ENCODE assay signal across 29 mouse cellular contexts in the genomic region with DNA sequence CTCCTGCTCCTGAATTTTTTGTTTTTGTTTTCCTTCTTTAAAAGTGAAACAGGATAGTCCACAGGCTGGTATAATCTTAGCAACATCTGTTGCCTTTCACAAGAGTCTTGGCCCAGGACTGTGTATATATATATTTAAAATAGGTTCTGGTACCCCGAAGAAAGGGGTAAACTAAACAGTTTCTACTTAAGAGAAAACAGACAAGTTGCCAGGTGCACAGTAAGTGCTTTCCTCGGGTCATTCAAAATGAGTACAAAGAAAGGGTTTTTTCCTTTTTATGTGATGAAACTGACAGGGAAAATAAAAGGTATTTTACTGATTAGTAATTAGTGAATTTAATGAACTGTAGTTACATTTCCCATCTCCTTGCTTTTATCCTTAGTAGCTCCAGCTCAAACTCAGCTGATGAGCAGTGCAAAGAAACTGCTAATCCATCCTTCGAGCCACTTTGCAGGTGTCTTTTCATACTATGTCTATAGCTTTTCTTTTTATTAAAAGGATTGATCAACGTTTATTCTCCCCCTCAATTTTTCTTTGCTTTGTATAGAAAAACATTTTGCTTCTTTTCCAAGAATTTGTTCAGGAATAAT. TPM values are rescaled to one million over a fixed set of nuclear protein-coding genes. Genes with fewer than 3 reads are reported as not detected.
DNase-seq lines count a peak whose midpoint lies in the region; ATAC-seq and TF ChIP-seq lines count a peak whose summit lies in the region.
"Had no signal": no experiment of that assay in that cellular context is flagged by ENCODE, and none has a peak within 500 bp of the region (broad histone marks: within the 10 kb centered on the region; RNA-seq: fewer than 3 reads in every experiment).

No protein-coding gene starts in this region.

- H3K4me1 ChIP-seq in hindbrain, embryonic 11.5 days (replicated peaks; ENCODE audit: control insufficient read depth, insufficient read depth, low read length), result no peaks in the 10 kb centered on the region
- no peaks in the 10 kb centered on the region for H3K4me1 ChIP-seq in hindbrain, embryonic 13.5 days (replicated peaks)
- no peaks in the 10 kb centered on the region for H3K4me1 ChIP-seq in neural tube, embryonic 11.5 days (ENCODE audit: control insufficient read depth, insufficient read depth, low read length)
- H3K4me1 ChIP-seq in forebrain, embryonic 14.5 days (ENCODE audit: control insufficient read depth, insufficient read depth, low read length), result no peaks in the 10 kb centered on the region
- H3K4me1 ChIP-seq in lung, postnatal 0 days (ENCODE audit: insufficient read depth, low read depth, low read length), result no peaks in the 10 kb centered on the region
- H3K4me1 ChIP-seq: embryonic facial prominence, embryonic 13.5 days; limb, embryonic 15.5 days; liver, embryonic 13.5 days had no signal

- 61% methylated on average over 4 of the region's 4 CpGs for WGBS in hindbrain, embryonic 11.5 days
- 48% methylated on average over 4 of the region's 4 CpGs for WGBS in hindbrain, embryonic 13.5 days
- WGBS in neural tube, embryonic 11.5 days, result 58% methylated on average over 4 of the region's 4 CpGs
- WGBS in forebrain, embryonic 14.5 days, result 3% methylated on average over 4 of the region's 4 CpGs
- WGBS in lung, postnatal 0 days, result 47% methylated on average over 4 of the region's 4 CpGs

- H3K4me2 ChIP-seq in hindbrain, embryonic 11.5 days (replicated peaks; ENCODE audit: low read depth, low read length), result no peak overlapping the region
- no peak overlapping the region for H3K4me2 ChIP-seq in hindbrain, embryonic 13.5 days
- H3K4me2 ChIP-seq in neural tube, embryonic 11.5 days (ENCODE audit: low read depth), result no peak overlapping the region
- no peak overlapping the region for H3K4me2 ChIP-seq in forebrain, embryonic 14.5 days (ENCODE audit: low read length)
- H3K4me2 ChIP-seq in lung, postnatal 0 days (replicated peaks; ENCODE audit: low read depth, low read length), result no peak overlapping the region
- H3K4me2 ChIP-seq: embryonic facial prominence, embryonic 13.5 days; heart, embryonic 11.5 days; limb, embryonic 15.5 days; liver, embryonic 13.5 days had no signal

- H3K4me3 ChIP-seq in hindbrain, embryonic 11.5 days (ENCODE audit: low read depth, low read length), result no peak overlapping the region
- no peak overlapping the region for H3K4me3 ChIP-seq in hindbrain, embryonic 13.5 days
- H3K4me3 ChIP-seq in neural tube, embryonic 11.5 days (ENCODE audit: low read depth, low read length), result no peak overlapping the region
- no peak overlapping the region for H3K4me3 ChIP-seq in forebrain, embryonic 14.5 days (ENCODE audit: low read depth, low read length)
- no peak overlapping the region for H3K4me3 ChIP-seq in lung, postnatal 0 days (ENCODE audit: low read depth, low read length)
- H3K4me3 ChIP-seq: embryonic facial prominence, embryonic 13.5 days; erythroblast, embryonic 14.5 days; limb, embryonic 15.5 days; liver, embryonic 13.5 days had no signal

- no peak overlapping the region for H3K27ac ChIP-seq in hindbrain, embryonic 11.5 days (ENCODE audit: low read depth, low read length)
- H3K27ac ChIP-seq in hindbrain, embryonic 13.5 days, result no peak overlapping the region
- no peak overlapping the region for H3K27ac ChIP-seq in neural tube, embryonic 11.5 days (ENCODE audit: low read depth, low read length)
- 0 out of 2 replicates have a peak overlapping the region, but pooled peaks have one; percentile 23 for H3K27ac ChIP-seq in forebrain, embryonic 14.5 days (ENCODE audit: low read depth, low read length)
- H3K27ac ChIP-seq in lung, postnatal 0 days (ENCODE audit: low read length), result no peak overlapping the region
- H3K27ac ChIP-seq: embryonic facial prominence, embryonic 13.5 days; kidney, postnatal 0 days; limb, embryonic 15.5 days; liver, embryonic 13.5 days had no signal

- no peaks in the 10 kb centered on the region for H3K36me3 ChIP-seq in hindbrain, embryonic 11.5 days (ENCODE audit: control insufficient read depth, insufficient read depth, low read length)
- H3K36me3 ChIP-seq in hindbrain, embryonic 13.5 days, result no peaks in the 10 kb centered on the region
- no peaks in the 10 kb centered on the region for H3K36me3 ChIP-seq in neural tube, embryonic 11.5 days (ENCODE audit: control insufficient read depth, insufficient read depth, low read length)
- no peaks in the 10 kb centered on the region for H3K36me3 ChIP-seq in forebrain, embryonic 14.5 days (ENCODE audit: control insufficient read depth, insufficient read depth, low read length)
- no peaks in the 10 kb centered on the region for H3K36me3 ChIP-seq in lung, postnatal 0 days (ENCODE audit: insufficient read depth, low read length)
- H3K36me3 ChIP-seq: embryonic facial prominence, embryonic 13.5 days; G1E; limb, embryonic 15.5 days; liver, embryonic 13.5 days had no signal

- TF ChIP-seq EP300 in lung, postnatal 0 days (IDR thresholded peaks at IDR 0.05), result no peak

- H3K9me3 ChIP-seq in hindbrain, embryonic 11.5 days (ENCODE audit: control insufficient read depth, low read length), result no peaks in the 10 kb centered on the region
- H3K9me3 ChIP-seq in hindbrain, embryonic 13.5 days, result no peaks in the 10 kb centered on the region
- H3K9me3 ChIP-seq in neural tube, embryonic 11.5 days (ENCODE audit: control insufficient read depth, low read length), result no peaks in the 10 kb centered on the region
- no peaks in the 10 kb centered on the region for H3K9me3 ChIP-seq in forebrain, embryonic 14.5 days (replicated peaks; ENCODE audit: control insufficient read depth, low read length)
- H3K9me3 ChIP-seq in lung, postnatal 0 days (ENCODE audit: low read length), result no peaks in the 10 kb centered on the region
- H3K9me3 ChIP-seq: embryonic facial prominence, embryonic 13.5 days; G1E; limb, embryonic 15.5 days; liver, embryonic 13.5 days had no signal

- H3K27me3 ChIP-seq in hindbrain, embryonic 11.5 days (ENCODE audit: control insufficient read depth, insufficient read depth, low read length), result no peaks in the 10 kb centered on the region
- H3K27me3 ChIP-seq in hindbrain, embryonic 13.5 days, result no peaks in the 10 kb centered on the region
- H3K27me3 ChIP-seq in neural tube, embryonic 11.5 days (ENCODE audit: control insufficient read depth, insufficient read depth, low read length), result no peaks in the 10 kb centered on the region
- H3K27me3 ChIP-seq in forebrain, embryonic 14.5 days (replicated peaks; ENCODE audit: control insufficient read depth, insufficient read depth, low read length), result no peaks in the 10 kb centered on the region
- no peaks in the 10 kb centered on the region for H3K27me3 ChIP-seq in lung, postnatal 0 days (replicated peaks; ENCODE audit: insufficient read depth, low read length)
- H3K27me3 ChIP-seq: embryonic facial prominence, embryonic 13.5 days; limb, embryonic 15.5 days; liver, embryonic 13.5 days had no signal

- ATAC-seq in hindbrain, embryonic 11.5 days (ENCODE audit: low FRiP score), result peak; percentile 25; the same call in 1 of the 2 replicates
- ATAC-seq in hindbrain, embryonic 13.5 days (ENCODE audit: low FRiP score), result no peak
- peak; percentile 35; the same call in 1 of the 2 replicates for ATAC-seq in neural tube, embryonic 11.5 days (ENCODE audit: insufficient read depth, low FRiP score, low TSS enrichment)
- ATAC-seq in forebrain, embryonic 14.5 days, result peak; percentile 53
- ATAC-seq in lung, postnatal 0 days, result no peak

- no peak for TF ChIP-seq CTCF in lung, postnatal 0 days (IDR thresholded peaks at IDR 0.05)

- DNase-seq in hindbrain, embryonic 11.5 days (ENCODE audit: low spot score), result no peak
- DNase-seq in neural tube, embryonic 11.5 days (ENCODE audit: low spot score), result no peak
- DNase-seq in neural tube, embryonic 10.5 days (ENCODE audit: extremely low spot score, low spot score), result no peak
- DNase-seq in forebrain, embryonic 14.5 days (ENCODE audit: low spot score), result peak; percentile 69
- DNase-seq in lung, postnatal 0 days (ENCODE audit: low spot score), result no peak
- no peak for DNase-seq in kidney, adult 18-20 months
- DNase-seq: adrenal gland, adult 8-10 months; cerebellum, adult 2 months; cerebellum, postnatal 36 days; gastrocnemius, postnatal 25 days; heart, adult 11 months; heart, postnatal 36 days; kidney, adult 2 months; kidney, postnatal 4 days; liver, embryonic 13.5 days; lung, adult 18-20 months; lung, postnatal 14 days; right cerebral cortex, adult 18-20 months; spleen, adult 18-20 months; thymus, postnatal 14 days had no signal

- H3K9ac ChIP-seq in hindbrain, embryonic 11.5 days (ENCODE audit: low read depth, low read length), result no peak overlapping the region
- H3K9ac ChIP-seq in hindbrain, embryonic 13.5 days, result no peak overlapping the region
- H3K9ac ChIP-seq in neural tube, embryonic 11.5 days (ENCODE audit: low read length), result no peak overlapping the region
- no peak overlapping the region for H3K9ac ChIP-seq in forebrain, embryonic 14.5 days (ENCODE audit: low read length)
- no peak overlapping the region for H3K9ac ChIP-seq in lung, postnatal 0 days (replicated peaks; ENCODE audit: low read depth)
- H3K9ac ChIP-seq: embryonic facial prominence, embryonic 13.5 days; limb, embryonic 15.5 days; liver, embryonic 13.5 days had no signal

RNA-seq across cellular contexts. Expression of a gene that starts 9.7 kb away (rescaled TPM):
- polyA plus RNA-seq in hindbrain, embryonic 11.5 days (2014; fragmentation: Nextera tagmentation; extraction: Ambion mirVana), result 3.1 and 3.4 TPM in 2 replicates
- 11.4 and 12.1 TPM in 2 replicates for polyA plus RNA-seq in hindbrain, embryonic 13.5 days (2015; fragmentation: Nextera tagmentation; extraction: Ambion mirVana)
- polyA plus RNA-seq in neural tube, embryonic 11.5 days (2014; fragmentation: Nextera tagmentation; extraction: Ambion mirVana), result 4.1 and 6.0 TPM in 2 replicates
- 7.7 and 12.4 TPM in 2 replicates for polyA plus RNA-seq in forebrain, embryonic 14.5 days (2014; fragmentation: Nextera tagmentation; extraction: Ambion mirVana)
- not detected in 2 replicates for polyA plus RNA-seq in lung, postnatal 0 days (2015; fragmentation: Nextera tagmentation; extraction: Ambion mirVana)
- polyA plus RNA-seq: erythroblast, embryonic 14.5 days; G1E; heart, embryonic 16.5 days; kidney, adult 2 months; liver, embryonic 13.5 days; urinary bladder, adult 2 months had no signal

Comparison
In these comparisons a context has a peak if more than half of its experiments do, and no peak if none do; other contexts are left out.
1. ATAC-seq: peak in hindbrain, embryonic 11.5 days (single experiment), neural tube, embryonic 11.5 days (single experiment) and forebrain, embryonic 14.5 days (single experiment); none in hindbrain, embryonic 13.5 days (single experiment) and lung, postnatal 0 days (single experiment).